Mouse (Mus musculus) left cerebral cortex, adult 2 months (tissue): ENCODE measurements around the gene Hist1h4n. TPM values are rescaled to one million over a fixed set of nuclear protein-coding genes. Genes with fewer than 3 reads are reported as not detected.
A peak's percentile ranks its signal among the peaks of the same experiment; 100 is the strongest.

Experiments used
- DNase-seq, 2 experiments: peaks; one replicate each; pipeline ENCODE4 v3.0.0; 2021 to 2022; ENCODE audit warnings: low spot score in 2 of 2, mixed read lengths in 1 of 2; ENCODE audit errors: extremely low spot score in 1 of 2
- H3K27ac ChIP-seq: fragments of 200-600 bp; 2 replicates; pipeline ENCODE4 v1.8.1; 2022
- H3K4me3 ChIP-seq: fragments of 200-600 bp; 2 replicates; pipeline ENCODE4 v1.8.1; 2022
- CTCF ChIP-seq: fragments of 200-600 bp; IDR thresholded peaks from 2 replicates; pipeline ENCODE4 v1.8.1; 2022; ENCODE audit warnings: antibody characterized with exemption, mild to moderate bottlenecking, moderate library complexity
- intact Hi-C: fragments of 180-260 bp; cut with DNase I; formaldehyde crosslinking; loops from one replicate; pipeline ENCODE4 v1.15.1; 2025
- microRNA-seq, 2 experiments: library from miRNA; unstranded; fragments of <30 nt; microRNA quantifications; one replicate each; pipeline ENCODE4 v1.2.0; 2021
- total RNA-seq, 2 experiments: library from RNA; stranded (reverse); gene quantifications; 2 replicates each; pipeline ENCODE4 v1.2.3; 2021

Gene Hist1h4n
- total RNA-seq, 2 experiments from 2014 or later: 18.7 to 21.6 TPM

GRCm38 (mm10) chr13:21787760-21788593 is 44.0 kb downstream of the Hist1h4n start:
- peak overlapping the region; percentile 32 for H3K4me3 ChIP-seq
- intact Hi-C loops: loop anchor here (2.0 to 10.0 kb wide), 4 partner anchors 71 to 1907 kb away; partner anchors contain the start of genes Hist1h1e, Hist1h1t, Hist1h2ai and Hist1h2be
- TF ChIP-seq CTCF: no peak
- DNase-seq: no peak
- no peak overlapping the region for H3K27ac ChIP-seq

DNA sequence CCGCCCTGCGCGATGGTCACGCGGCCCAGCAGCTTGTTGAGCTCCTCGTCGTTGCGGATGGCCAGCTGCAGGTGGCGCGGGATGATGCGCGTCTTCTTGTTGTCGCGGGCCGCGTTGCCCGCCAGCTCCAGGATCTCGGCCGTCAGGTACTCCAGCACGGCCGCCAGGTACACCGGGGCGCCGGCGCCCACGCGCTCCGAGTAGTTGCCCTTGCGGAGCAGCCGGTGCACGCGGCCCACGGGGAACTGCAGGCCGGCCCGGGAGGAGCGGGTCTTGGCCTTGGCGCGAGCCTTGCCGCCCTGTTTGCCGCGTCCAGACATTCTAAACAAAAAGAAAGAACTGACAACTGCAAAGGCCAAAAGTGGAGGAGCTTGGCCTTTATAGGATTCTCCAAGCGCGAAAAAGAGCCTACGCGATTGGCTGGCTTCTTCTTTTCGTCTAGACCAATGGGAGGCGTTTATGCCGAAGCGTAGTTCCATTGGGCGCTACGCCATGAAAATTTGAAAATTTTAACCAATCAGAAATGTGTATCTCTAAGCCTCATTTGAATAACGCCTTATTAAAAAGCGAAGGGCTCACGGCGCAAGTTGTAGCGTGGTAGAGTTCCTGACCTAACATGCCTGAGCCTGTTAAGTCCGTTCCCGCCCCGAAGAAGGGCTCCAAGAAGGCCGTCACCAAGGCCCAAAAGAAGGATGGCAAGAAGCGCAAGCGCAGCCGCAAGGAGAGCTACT is 44.9 kb downstream of the Hist1h4n start, which contains the start of the genes Hist1h2an and Hist1h2bp:
Gene Hist1h2an, minus strand, starts transcription at position 320 of the 731 bp plus-strand sequence.
Gene Hist1h2bp, plus strand, starts transcription at position 563 of the 731 bp plus-strand sequence.
- H3K4me3 ChIP-seq: peak within 1 kb of the TSS; percentile 52
- DNase-seq: peak; percentile 78 to 88
- peak within 1 kb of the TSS; percentile 64; the same call in 1 of the 2 replicates for H3K27ac ChIP-seq
- intact Hi-C loops: loop anchor here (2.0 to 10.0 kb wide), 4 partner anchors 70 to 1908 kb away; partner anchors contain the start of genes Hist1h1e, Hist1h1t, Hist1h2ai and Hist1h2be

- peak overlapping the region; percentile 52 for H3K4me3 ChIP-seq
- DNase-seq: no peak
- intact Hi-C loops: loop anchor here (2.0 to 10.0 kb wide), 4 partner anchors 70 to 1908 kb away; partner anchors contain the start of genes Hist1h1e, Hist1h1t, Hist1h2ai and Hist1h2be
- no peak for TF ChIP-seq CTCF
- H3K27ac ChIP-seq: peak overlapping the region; percentile 64; the same call in 1 of the 2 replicates
Observed at GRCm38 (mm10) chr13:21786189-21786898, 45.7 kb downstream of the Hist1h4n start.

- H3K27ac ChIP-seq: no peak overlapping the region
- no peak for TF ChIP-seq CTCF
- no peak for DNase-seq
- no peak overlapping the region for H3K4me3 ChIP-seq
- intact Hi-C loops: loop anchor here (10.0 kb wide), 3 partner anchors 1800 to 1910 kb away; partner anchors contain the start of genes Hist1h1e, Hist1h1t, Hist1h2be and Hist1h4c
Observed at GRCm38 (mm10) chr13:21784311-21784710, 47.7 kb downstream of the Hist1h4n start.

DNA sequence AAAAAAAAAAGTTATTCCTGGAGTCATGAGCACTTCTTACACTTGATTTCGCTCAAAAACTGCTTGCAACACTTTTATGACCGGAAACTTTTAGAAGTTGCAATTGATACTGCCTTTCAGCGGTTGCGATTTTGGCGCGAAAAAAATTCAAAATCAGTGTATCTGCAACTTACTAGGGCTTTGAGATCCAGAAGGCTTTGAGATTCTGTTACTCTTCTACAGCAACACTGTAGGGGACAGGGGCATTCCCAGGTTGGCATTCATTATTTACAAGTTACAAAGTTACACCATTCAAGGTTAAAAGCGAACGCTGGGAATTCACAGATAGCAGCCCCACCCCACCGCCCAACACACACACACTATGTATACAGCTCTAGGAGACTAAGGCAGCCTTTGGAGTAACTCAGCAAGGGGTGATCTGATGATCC is 48.2 kb downstream of the Hist1h4n start:
- peak in 1 of 2 experiments; percentile 13 for DNase-seq
- TF ChIP-seq CTCF: no peak
- Histone ChIP-seq H3K27ac (no peak overlapping the region), H3K4me3 (peak overlapping the region; percentile 48)
- intact Hi-C loops: loop anchor here (10.0 kb wide), 3 partner anchors 1801 to 1911 kb away; partner anchors contain the start of genes Hist1h1e, Hist1h1t, Hist1h2be and Hist1h4c

DNA sequence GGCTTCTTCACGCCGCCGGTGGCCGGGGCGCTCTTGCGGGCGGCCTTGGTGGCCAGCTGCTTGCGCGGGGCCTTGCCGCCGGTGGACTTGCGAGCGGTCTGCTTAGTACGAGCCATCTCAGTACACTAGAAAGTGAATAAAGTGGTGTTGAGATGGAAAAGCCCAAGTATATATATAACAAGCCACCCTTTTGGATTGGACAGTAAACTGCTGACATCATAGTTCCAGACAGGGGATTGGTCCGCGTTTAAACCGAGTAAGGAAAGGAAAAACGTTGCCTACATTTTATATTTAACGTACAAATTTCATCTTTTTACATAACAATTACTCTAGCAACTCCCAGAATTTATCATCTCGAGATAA is 48.8 kb downstream of the Hist1h4n start, which contains the start of gene Hist1h3i:
Gene Hist1h3i, minus strand, starts transcription at position 116 of the 363 bp plus-strand sequence.
- H3K4me3 ChIP-seq: peak within 1 kb of the TSS; percentile 48
- TF ChIP-seq CTCF: no peak
- intact Hi-C loops: loop anchor here (10.0 kb wide), 3 partner anchors 1802 to 1912 kb away; partner anchors contain the start of genes Hist1h1e, Hist1h1t, Hist1h2be and Hist1h4c
- H3K27ac ChIP-seq: peak within 1 kb of the TSS; percentile 82
- peak; percentile 50 to 71 for DNase-seq

DNA sequence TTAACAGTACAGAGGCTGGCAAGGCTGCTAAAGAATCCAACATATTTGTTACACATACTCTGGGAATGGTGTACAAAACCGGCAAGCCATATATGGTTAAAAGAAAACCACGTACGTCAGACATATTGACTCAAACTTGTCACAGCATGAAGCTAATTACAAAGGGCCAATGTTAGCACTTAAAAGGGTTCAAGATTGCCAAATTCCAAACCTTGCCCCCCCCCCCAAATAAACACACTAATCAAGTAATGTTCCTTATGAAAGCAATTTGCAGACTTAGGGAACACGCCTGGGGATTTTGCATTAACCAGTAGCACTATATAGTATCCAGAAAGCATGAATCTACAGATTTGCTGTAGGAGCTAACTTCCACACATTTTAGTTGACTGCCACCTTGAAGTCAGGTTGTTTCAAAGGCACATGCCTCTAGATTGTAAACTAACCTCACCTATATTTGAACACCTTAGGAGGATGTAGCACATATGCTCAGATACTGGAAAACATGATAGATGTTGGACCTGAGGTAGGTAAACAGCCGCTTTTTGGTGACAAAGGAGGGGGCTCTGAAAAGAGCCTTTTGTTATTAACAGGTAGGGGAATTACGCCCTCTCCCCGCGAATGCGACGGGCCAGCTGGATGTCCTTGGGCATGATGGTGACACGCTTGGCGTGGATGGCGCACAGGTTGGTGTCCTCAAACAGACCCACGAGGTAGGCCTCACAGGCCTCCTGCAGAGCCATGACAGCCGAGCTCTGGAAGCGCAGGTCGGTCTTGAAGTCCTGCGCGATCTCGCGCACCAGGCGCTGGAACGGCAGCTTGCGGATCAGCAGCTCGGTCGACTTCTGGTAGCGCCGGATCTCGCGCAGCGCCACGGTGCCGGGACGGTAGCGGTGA is 49.4 kb downstream of the Hist1h4n start:
- H3K4me3 ChIP-seq: peak overlapping the region; percentile 48
- peak; percentile 14 to 21 for DNase-seq
- intact Hi-C loops: loop anchor here (10.0 kb wide), 3 partner anchors 1802 to 1912 kb away; partner anchors contain the start of genes Hist1h1e, Hist1h1t, Hist1h2be and Hist1h4c
- H3K27ac ChIP-seq: peak overlapping the region; percentile 82

Small RNA genes lying within 50 kb of the gene (microRNA-seq; reads per million reads assigned to microRNA genes)
- 0 reads per million in 2 experiments for gene Gm19658
- gene Gm44346: 0 reads per million in 2 experiments
- 0 reads per million in 2 experiments for gene Gm44466

Other genes starting within 250 kb of the Hist1h4n start
- not detected for gene Olfr1362, start 218.2 kb downstream of the Hist1h4n start, total RNA-seq
- not detected for gene Olfr11, start 189.7 kb downstream of the Hist1h4n start, total RNA-seq
- not detected for gene Olfr1361, start 168.8 kb downstream of the Hist1h4n start, total RNA-seq
- gene Olfr1360, start 154.8 kb downstream of the Hist1h4n start, total RNA-seq: not detected
- gene Olfr1359, start 134.1 kb downstream of the Hist1h4n start, total RNA-seq: not detected
- gene Hist1h2bl, start 116.1 kb downstream of the Hist1h4n start, total RNA-seq: 10 to 100 TPM; 23.7 to 28.5 TPM
- 10 to 100 TPM; 25.4 to 32.6 TPM for gene Hist1h2ai, start 115.8 kb downstream of the Hist1h4n start, total RNA-seq
- gene Hist1h3h, start 114.5 kb downstream of the Hist1h4n start, total RNA-seq: 10 to 100 TPM; 54.6 to 74.2 TPM
- 1 to 10 TPM; 4.8 to 5.4 TPM for gene Hist1h2bm, start 110.2 kb downstream of the Hist1h4n start, total RNA-seq
- gene Hist1h4j, start 97.1 kb downstream of the Hist1h4n start, total RNA-seq: 10 to 100 TPM; 13.9 to 19.4 TPM
- gene Hist1h4k, start 81.7 kb downstream of the Hist1h4n start, total RNA-seq: 100 to 1,000 TPM; 316 to 377 TPM
- gene Hist1h2ak, start 78.4 kb downstream of the Hist1h4n start, total RNA-seq: 10 to 100 TPM; 13.2 to 13.5 TPM
- gene Hist1h2bn, start 78.1 kb downstream of the Hist1h4n start, total RNA-seq: 1 to 10 TPM; 8.3 TPM
- 1 to 10 TPM; 6.7 to 8.3 TPM for gene Hist1h1b, start 51.6 kb downstream of the Hist1h4n start, total RNA-seq
- 10 to 100 TPM; 49.9 to 62.3 TPM for gene Hist1h3i, start 48.8 kb downstream of the Hist1h4n start, total RNA-seq
- 1 to 10 TPM in 1 of 2 experiments, not detected in 1; 2.7 TPM for gene Hist1h2an, start 45.0 kb downstream of the Hist1h4n start, total RNA-seq
- gene Hist1h2bp, start 44.7 kb downstream of the Hist1h4n start, total RNA-seq: 1 to 10 TPM; 1.3 to 5.5 TPM
- gene Hist1h2bq, start 22.0 kb downstream of the Hist1h4n start, total RNA-seq: 10 to 100 TPM; 27.3 to 38.5 TPM
- gene Hist1h2ao, start 21.7 kb downstream of the Hist1h4n start, total RNA-seq: 10 to 100 TPM; 11.2 to 25.1 TPM
- gene Hist1h4m, start 20.4 kb downstream of the Hist1h4n start, total RNA-seq: 100 to 1,000 TPM; 200 to 276 TPM
- 10 to 100 TPM; 11.2 to 16.1 TPM for gene Hist1h2ap, start 1.3 kb upstream of the Hist1h4n start, total RNA-seq
- 10 to 100 TPM; 27.0 to 39.1 TPM for gene Hist1h2br, start 1.5 kb upstream of the Hist1h4n start, total RNA-seq
- 1 to 10 TPM; 3.8 to 3.9 TPM for gene Zfp184, start 112.9 kb upstream of the Hist1h4n start, total RNA-seq
- not detected for gene Pom121l2, start 149.0 kb upstream of the Hist1h4n start, total RNA-seq
- 1 to 10 TPM in 1 of 2 experiments, under 1 TPM in 1; 0.57 to 1.1 TPM for gene Prss16, start 177.5 kb upstream of the Hist1h4n start, total RNA-seq
- gene Hist1h2ah, start 203.4 kb upstream of the Hist1h4n start, total RNA-seq: 10 to 100 TPM; 18.8 to 25.6 TPM
- 10 to 100 TPM; 12.2 to 13.5 TPM for gene Hist1h2bk, start 203.7 kb upstream of the Hist1h4n start, total RNA-seq
- 10 to 100 TPM; 58.2 to 75.2 TPM for gene Hist1h4i, start 209.2 kb upstream of the Hist1h4n start, total RNA-seq
- gene Hist1h2ag, start 210.7 kb upstream of the Hist1h4n start, total RNA-seq: 1 to 10 TPM; 8.1 to 9.2 TPM
- 10 to 100 TPM in 1 of 2 experiments, 1 to 10 TPM in 1; 9.4 to 12.9 TPM for gene Hist1h2bj, start 211.0 kb upstream of the Hist1h4n start, total RNA-seq